19 mouse cellular contexts compared by ENCODE assay signal in the genomic region with DNA sequence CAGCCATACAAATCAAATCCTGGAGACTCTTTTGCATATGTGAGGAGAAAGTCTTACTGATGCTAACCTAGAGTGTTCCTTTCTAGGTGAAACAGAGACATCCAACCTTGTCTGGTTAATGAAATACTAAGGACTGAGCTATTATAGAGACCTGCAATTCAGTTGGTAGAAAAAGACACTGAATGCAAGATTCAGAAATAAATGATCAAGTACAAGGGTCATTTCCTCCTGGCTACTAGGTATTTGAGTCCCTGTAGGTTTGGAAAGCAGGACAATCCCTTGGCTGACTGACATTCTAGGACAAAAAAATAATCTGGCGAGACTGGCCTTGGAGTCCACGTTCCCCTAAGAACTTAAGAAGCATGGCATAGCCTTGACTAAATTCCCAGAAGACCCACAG. TPM values are rescaled to one million over a fixed set of nuclear protein-coding genes. Genes with fewer than 3 reads are reported as not detected.
"Had no signal": no experiment of that assay in that cellular context is flagged by ENCODE, and none has a peak within 500 bp of the region (broad histone marks: within the 10 kb centered on the region; RNA-seq: fewer than 3 reads in every experiment).

No protein-coding gene starts in this region.

- DNase-seq: left cerebral cortex, postnatal 4 days; liver, embryonic 13.5 days; lung, adult 2 months; lung, postnatal 14 days; lung, postnatal 4 days; midbrain, embryonic 14.5 days; retina, postnatal 1 day; right cerebral cortex, postnatal 25 days; spleen, adult 18-20 months; thymus, postnatal 25 days had no signal

- H3K4me1 ChIP-seq: limb, embryonic 12.5 days; limb, embryonic 15.5 days; liver, embryonic 13.5 days; neural tube, embryonic 13.5 days; stomach, embryonic 15.5 days had no signal

- H3K27ac ChIP-seq: hindbrain, postnatal 0 days; limb, embryonic 12.5 days; limb, embryonic 15.5 days; liver, embryonic 13.5 days; neural tube, embryonic 13.5 days; stomach, embryonic 15.5 days had no signal

- H3K27me3 ChIP-seq: limb, embryonic 12.5 days; limb, embryonic 15.5 days; neural tube, embryonic 13.5 days; stomach, embryonic 15.5 days had no signal

- H3K4me3 ChIP-seq: limb, embryonic 12.5 days; limb, embryonic 15.5 days; liver, embryonic 13.5 days; myocyte; neural tube, embryonic 13.5 days; stomach, embryonic 15.5 days had no signal

RNA-seq across cellular contexts. Expression of gene Epn2, which starts 33.9 kb away (rescaled TPM):
- total RNA-seq: megakaryocyte progenitor cell, adult 5-6 weeks; monocyte, adult 5-6 weeks had no signal

RNA-seq across cellular contexts. Expression of gene B9d1, which starts 40.6 kb away (rescaled TPM):
- total RNA-seq: monocyte, adult 5-6 weeks; neutrophil, adult 5-6 weeks had no signal
